Mouse (Mus musculus) erythroblast, embryonic 14.5 days (primary cell): ENCODE results near the gene Olfr376.

ENCODE experiments used
- GATA1 ChIP-seq: IDR thresholded peaks from 2 replicates; pipeline ENCODE4 v1.6.1; 2012; ENCODE audit warnings: low read length, inconsistent platforms, mixed read lengths
- TAL1 ChIP-seq: IDR thresholded peaks from 3 replicates; pipeline ENCODE4 v1.6.1; 2012; ENCODE audit warnings: low read length, inconsistent platforms, mixed read lengths

- TF ChIP-seq TAL1 (no peak), GATA1 (no peak)
These were observed 37.7 kb upstream of the Olfr376 start for GRCm38 (mm10) chr11:73333357-73333756.
